Mouse (Mus musculus) G1E (cell line): Measurements from ENCODE around the gene Ptprz1.

Experiments used
- CTCF ChIP-seq: IDR thresholded peaks from 2 replicates; pipeline ENCODE4 v1.5.1; 2012; ENCODE audit warnings: low read depth, low read length, inconsistent platforms, mixed read lengths
- GATA1 ChIP-seq: IDR thresholded peaks from 2 replicates; pipeline ENCODE4 v1.6.1; 2012; ENCODE audit warnings: borderline replicate concordance, low read length, inconsistent platforms, mixed read lengths

- TF ChIP-seq CTCF (no peak), GATA1 (no peak)
These were observed 204.8 kb downstream of the Ptprz1 start for GRCm38 (mm10) chr6:23079991-23080680.
